Mouse (Mus musculus) adrenal gland, postnatal 14 days (tissue): Measurements from ENCODE around the gene 4931428L18Rik. TPM values are rescaled to one million over a fixed set of nuclear protein-coding genes. Genes with fewer than 3 reads are reported as not detected.
"Not testable (repeated sequence)": the region's sequence is repeated elsewhere in the genome, so short reads cannot be mapped to it uniquely, and the experiment has no call there.

Source experiments
- DNase-seq: peaks from one replicate; pipeline ENCODE4 v3.0.0; 2021; ENCODE audit warnings: mixed read lengths
- total RNA-seq: library from RNA; stranded (reverse); gene quantifications from 2 replicates; pipeline ENCODE4 v1.2.3, GENCODE M21; 2021

The 4931428L18Rik gene
- total RNA-seq, 1 experiment from 2014 or later, result 0.56 TPM

- no peak for DNase-seq
Measured at GRCm38 (mm10) chr1:31058861-31059351, 163.6 kb downstream of the 4931428L18Rik start.

- no peak for DNase-seq
Measured at GRCm38 (mm10) chr1:31058196-31058595, 164.3 kb downstream of the 4931428L18Rik start.

- peak; percentile 64 for DNase-seq
Measured at GRCm38 (mm10) chr1:31051370-31051921, 171.0 kb downstream of the 4931428L18Rik start.

DNA sequence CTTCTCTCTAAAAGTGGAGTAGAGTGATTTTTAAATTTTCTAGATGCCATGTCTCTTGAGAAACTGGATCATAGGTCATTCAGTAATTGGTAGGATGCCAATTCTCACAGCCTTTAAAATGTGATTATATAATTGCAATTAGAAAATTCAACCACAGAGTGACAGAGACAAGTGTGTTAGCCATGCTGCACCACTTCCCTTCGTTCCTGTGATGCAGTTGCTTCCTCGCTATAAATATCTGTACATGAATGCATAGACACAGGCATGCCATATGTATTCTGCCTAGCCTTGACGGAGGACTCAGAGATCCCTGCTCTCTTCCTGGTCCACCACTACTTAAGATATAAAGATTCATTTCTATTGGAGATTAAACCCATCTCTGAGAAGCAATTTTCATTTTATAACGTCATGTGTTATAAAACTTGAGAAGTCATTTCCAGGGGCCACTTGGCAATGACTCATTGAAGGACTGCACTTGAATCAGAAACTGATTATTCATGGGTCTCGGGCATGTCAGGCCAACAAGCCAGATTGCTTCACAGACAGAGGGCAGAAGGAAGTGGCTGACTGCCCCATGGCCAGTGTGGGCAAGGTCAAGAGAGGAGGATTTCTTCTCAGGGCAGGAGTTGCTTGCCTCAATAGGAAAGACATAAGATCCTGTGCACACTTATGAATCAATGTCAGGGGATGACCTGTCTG lies 172.4 kb downstream of the 4931428L18Rik start:
- DNase-seq, result peak; percentile 85

GRCm38 (mm10) chr1:31043208-31043607 lies 179.3 kb downstream of the 4931428L18Rik start:
- DNase-seq, result no peak

DNA sequence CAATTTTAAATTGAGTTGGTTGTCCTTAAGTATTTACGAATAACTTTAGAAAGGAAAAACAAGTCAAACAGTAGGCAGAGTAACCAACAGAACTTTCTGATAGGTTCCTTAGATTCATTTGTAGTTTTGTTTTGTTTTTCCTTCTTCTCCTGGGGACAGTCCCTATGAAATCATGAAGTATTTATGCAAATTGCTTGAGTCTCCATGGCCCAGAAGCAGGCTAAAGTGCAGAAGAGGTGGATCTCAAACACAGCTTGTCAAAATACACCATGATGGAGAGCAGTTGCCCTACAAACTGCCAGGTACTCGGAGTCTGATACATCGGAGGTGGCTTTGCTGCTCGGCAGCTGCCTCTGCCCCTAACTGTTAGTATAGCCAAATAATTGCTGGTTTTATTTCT lies 179.7 kb downstream of the 4931428L18Rik start:
- no peak for DNase-seq

GRCm38 (mm10) chr1:31033851-31034534 lies 188.5 kb downstream of the 4931428L18Rik start:
- no peak for DNase-seq

GRCm38 (mm10) chr1:31032351-31032750 lies 190.1 kb downstream of the 4931428L18Rik start:
- no peak for DNase-seq

DNA sequence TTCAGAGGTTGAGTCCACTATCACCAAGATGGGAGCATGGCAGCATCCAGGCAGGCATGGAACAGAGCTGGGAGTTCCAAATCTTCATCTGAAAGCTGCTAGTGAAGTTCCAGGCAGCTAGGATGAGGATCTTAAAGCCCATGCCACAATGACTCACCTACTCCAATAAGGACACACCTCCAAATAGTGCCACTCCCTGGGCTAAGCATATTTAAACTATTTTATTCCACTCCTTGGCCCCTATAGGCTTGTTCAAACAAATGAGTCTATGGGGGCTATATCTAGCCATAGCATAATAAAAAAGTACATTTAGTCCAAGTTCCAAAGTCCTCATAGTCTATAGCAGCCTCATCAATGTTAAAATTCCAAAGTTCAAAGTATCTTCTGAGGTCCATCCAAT lies 199.3 kb downstream of the 4931428L18Rik start:
- no peak for DNase-seq

DNA sequence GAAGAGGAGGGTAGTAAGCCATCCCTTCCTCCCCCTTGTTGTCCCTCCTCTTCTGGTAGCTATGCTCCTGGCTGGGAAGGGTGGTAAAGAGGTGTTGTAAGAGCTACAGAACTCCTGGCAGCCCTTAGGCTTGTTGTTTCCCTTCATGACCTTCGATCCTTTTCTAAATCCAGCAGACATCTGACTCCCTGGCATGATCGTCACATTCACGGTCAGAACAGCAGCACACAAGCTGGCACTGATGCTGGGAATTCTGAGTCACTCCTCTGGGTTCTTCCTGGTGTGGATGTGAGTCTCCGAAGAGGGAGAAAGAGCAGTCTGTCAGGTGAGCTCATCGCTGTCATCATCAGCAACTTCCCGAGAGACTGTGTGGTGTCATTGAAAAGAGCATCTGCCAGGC lies 203.2 kb downstream of the 4931428L18Rik start:
- DNase-seq, result peak; percentile 87

DNA sequence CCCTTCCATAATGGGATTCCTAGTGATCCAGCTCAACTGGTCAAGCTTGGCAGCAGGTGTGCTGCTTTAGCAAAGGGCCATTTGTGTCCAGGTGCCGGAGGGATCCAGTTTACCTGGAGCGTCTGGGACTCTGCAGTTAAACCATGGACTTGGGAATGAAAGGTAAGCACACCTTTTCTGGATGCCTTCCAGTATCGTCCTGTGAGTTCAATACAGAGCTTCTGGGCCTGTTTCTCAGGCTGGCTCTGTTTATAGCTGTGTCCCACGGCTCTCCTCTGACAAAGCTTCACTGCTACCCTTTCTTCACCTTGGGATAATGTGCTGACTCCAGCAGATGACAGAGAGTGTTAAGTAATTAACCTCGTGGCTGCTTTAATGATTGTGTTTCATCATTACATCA lies 205.1 kb downstream of the 4931428L18Rik start:
- no peak for DNase-seq

DNA sequence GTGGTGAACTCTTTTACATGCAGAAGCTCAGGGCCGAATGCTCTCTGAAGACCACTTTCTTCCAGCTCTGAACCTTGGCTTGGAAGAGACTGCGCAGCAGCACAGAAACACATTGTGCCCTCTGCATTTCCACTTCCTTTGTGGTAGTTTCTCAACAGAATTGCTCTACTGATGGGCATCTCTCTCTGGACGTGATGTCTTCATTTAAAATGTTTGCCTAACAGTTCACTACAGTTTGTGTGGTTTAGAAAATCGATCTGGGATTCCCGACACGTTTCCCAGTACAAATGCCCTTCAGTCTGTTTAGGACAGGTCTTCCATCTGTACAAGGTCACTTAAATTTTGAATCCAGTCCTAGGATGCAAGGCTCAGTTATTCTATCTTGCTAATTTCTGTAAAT lies 206.4 kb downstream of the 4931428L18Rik start:
- DNase-seq, result no peak

DNA sequence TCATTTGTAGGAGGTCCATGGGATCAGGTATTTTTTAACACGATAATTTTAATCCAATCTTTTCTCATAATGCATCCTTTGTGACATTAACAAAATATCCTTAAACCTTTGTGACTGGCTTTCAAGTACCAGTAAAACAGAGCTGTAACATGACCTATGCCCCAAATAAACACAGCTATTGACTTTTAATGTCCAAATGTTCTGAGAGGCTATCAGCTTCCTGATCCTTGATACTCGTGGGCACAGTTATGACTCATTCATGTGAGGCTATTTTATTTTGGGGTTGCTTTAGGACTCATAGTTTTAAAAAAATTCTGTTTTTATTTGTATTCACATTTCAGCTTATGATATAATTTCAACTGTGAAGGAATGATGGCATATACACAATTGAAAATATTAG lies 207.2 kb downstream of the 4931428L18Rik start:
- DNase-seq, result no peak

DNA sequence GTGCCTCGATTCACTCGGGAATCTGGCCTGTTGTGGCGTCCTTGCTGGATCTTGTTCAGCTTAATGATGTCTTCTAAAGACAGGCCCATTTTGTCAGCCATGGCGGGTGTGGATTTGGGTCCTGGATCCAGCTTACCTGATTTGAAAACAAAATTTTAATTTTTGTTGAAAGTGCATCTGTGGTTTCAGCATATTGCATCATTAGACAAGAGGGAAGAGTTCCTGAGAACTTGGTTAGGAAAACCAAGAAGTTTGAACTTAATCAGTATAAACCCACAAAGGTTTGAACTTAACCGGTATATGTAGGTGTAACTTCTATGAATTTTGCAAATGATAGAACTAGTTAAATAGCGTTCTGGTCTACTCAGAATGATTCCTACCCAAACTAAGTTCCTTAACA lies 244.6 kb downstream of the 4931428L18Rik start, which contains the start of gene AC153137.1:
Gene AC153137.1 (minus strand): TSS at position 101 of the 400 bp plus-strand sequence.
- DNase-seq, result not testable (repeated sequence)

- DNase-seq, result not testable (repeated sequence)
Measured at GRCm38 (mm10) chr1:30977239-30977638, 245.2 kb downstream of the 4931428L18Rik start.

GRCm38 (mm10) chr1:30951795-30952194 lies 270.7 kb downstream of the 4931428L18Rik start:
- no peak for DNase-seq

GRCm38 (mm10) chr1:30950456-30950835 lies 272.0 kb downstream of the 4931428L18Rik start:
- no peak for DNase-seq

- peak; percentile 98 for DNase-seq
Measured at GRCm38 (mm10) chr1:30949710-30950455, 272.6 kb downstream of the 4931428L18Rik start.

- DNase-seq, result peak; percentile 77
Measured at GRCm38 (mm10) chr1:30948950-30949639, 273.4 kb downstream of the 4931428L18Rik start.

- DNase-seq, result peak; percentile 68
Measured at GRCm38 (mm10) chr1:30948361-30948949, 274.0 kb downstream of the 4931428L18Rik start.
